Mouse (Mus musculus): ENCODE data around the gene Cplane1.
A peak's percentile ranks its signal among the peaks of the same experiment; 100 is the strongest.
"Not testable (repeated sequence)": the region's sequence is repeated elsewhere in the genome, so short reads cannot be mapped to it uniquely, and the experiment has no call there.

Cplane1 gene

DNA sequence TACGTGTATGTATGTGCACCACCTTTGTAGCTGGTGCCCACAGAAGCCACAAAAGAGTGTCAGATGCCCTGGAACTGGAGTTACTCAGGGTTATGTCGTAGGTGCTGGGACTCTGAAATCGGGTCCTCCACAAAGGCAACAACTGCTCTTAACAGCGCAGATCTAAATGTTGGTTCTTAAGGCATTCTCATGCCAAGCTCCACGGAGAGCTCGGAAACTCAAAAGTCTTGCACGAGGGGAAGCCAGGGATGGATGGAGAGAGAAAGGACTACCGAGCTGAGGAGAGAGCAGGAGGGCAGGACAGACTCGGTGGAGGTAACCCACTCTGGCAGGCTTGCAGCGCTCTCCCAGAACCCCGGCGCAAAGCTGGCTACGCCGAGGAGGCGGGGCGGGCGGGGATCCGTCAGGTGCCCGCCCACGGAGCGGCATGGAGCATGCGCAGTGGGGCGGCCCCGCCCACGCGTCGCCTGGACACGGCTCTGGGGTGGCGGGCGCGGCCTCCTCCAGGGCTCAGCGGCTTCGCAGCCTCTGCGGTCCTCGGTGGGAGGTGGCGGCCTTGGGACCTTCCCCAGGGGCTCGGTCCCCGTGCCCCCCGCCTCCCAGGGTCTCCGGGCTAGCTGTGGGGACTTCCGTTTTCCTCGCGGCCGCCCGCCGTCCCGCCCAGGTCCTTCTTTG lies at the start of gene Cplane1:
Gene Cplane1 (plus strand): TSS at position 516 of the 675 bp plus-strand sequence.
- peak; percentile 94 for DNase-seq (ENCODE audit: low read depth, low spot score)

DNA sequence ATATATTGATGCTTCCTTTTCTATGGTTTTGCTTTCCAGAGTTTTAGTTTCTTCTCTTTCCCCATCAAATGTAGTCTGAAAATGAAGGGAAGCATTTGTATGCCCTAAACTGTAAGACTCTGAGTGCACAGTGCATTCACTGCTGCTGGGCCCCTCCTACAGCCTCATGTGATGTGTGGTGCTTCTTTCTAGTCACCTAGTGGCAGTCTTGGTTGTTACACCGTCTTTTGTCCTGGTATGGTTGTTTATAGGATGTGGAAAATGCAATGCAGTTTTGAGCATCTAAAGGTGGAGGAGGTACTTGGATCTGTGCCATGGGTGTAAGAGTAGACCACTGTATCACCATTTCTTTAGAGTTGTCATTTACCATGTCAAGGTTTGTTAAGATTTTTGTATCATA lies 39.6 kb upstream of the Cplane1 start:
- peak; percentile 16 for DNase-seq (ENCODE audit: low read depth, low spot score)

GRCm38 (mm10) chr15:8131268-8131667 lies 37.6 kb upstream of the Cplane1 start:
- DNase-seq (ENCODE audit: low read depth, low spot score), result no peak

DNA sequence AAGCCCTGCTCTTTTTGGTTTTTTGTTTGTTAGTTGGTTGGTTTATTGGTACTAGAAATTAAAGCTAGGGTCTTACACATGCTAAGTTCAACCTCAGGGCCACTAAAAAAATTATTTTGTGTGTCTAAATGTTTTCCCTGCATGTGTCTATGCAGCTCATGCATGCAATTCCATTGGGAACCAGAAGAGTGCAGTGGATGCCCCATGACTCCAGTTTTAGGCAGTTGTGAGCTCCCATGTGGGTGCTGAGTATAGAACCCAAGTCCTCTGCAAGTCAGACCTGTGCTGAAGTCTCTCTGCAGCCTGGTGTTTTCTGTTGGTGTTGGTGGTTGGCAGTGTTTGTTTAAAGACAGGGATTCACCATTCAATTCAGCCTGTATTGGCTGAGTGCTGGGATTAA lies 37.1 kb upstream of the Cplane1 start:
- no peak for DNase-seq (ENCODE audit: low read depth, low spot score)

- peak; percentile 12 for DNase-seq (ENCODE audit: low read depth, low spot score)
These were observed 33.3 kb upstream of the Cplane1 start for GRCm38 (mm10) chr15:8135606-8136005.

GRCm38 (mm10) chr15:8161841-8162240 lies 7.1 kb upstream of the Cplane1 start:
- no peak for DNase-seq (ENCODE audit: low read depth, low spot score)

- no peak for DNase-seq (ENCODE audit: low read depth, low spot score)
These were observed 400 bp downstream of the Cplane1 start for GRCm38 (mm10) chr15:8169266-8169746.

- no peak for DNase-seq (ENCODE audit: low read depth, low spot score)
These were observed 20.7 kb downstream of the Cplane1 start for GRCm38 (mm10) chr15:8189563-8189962.

DNA sequence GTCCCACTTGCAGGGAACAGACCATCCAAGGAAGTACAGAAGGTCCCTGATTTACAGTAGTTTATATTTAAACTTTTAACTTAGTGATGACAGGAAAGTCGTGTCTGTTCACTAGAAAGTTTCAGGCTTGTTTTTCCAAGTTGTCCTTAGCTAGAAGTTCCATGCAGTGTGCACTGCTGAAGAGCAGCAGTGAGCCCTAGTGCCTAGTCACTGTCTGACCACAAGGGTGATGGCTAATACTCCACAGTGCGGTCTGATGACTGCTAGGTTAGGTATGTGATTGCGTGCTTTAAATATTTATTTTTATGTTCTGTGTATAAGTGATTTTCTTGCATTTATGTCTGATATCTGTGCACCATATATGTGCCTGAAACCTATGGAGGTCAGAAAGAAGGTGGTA lies 21.5 kb downstream of the Cplane1 start:
- no peak for DNase-seq (ENCODE audit: low read depth, low spot score)

- peak; percentile 45 for DNase-seq (ENCODE audit: low read depth, low spot score)
These were observed 31.4 kb downstream of the Cplane1 start for GRCm38 (mm10) chr15:8200317-8200716.

DNA sequence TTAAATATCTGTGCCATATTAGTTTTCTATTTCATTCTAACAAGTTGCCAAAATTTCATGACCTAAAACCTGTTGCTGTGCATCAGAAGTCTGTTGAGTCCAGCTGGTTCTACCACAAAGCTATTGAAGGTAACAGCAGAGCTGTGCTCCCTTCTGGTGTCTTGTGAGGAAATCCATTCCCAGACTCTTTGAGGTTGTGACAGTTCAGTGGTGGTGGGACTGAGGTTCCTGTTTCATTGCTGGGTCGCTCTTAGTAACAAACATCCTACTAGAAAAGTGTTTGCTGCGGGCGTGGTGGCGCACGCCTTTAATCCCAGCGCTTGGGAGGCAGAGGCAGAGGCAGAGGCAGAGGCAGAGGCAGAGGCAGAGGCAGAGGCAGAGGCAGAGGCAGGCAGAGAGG lies 39.5 kb downstream of the Cplane1 start:
- DNase-seq (ENCODE audit: low read depth, low spot score), result peak; percentile 64

DNA sequence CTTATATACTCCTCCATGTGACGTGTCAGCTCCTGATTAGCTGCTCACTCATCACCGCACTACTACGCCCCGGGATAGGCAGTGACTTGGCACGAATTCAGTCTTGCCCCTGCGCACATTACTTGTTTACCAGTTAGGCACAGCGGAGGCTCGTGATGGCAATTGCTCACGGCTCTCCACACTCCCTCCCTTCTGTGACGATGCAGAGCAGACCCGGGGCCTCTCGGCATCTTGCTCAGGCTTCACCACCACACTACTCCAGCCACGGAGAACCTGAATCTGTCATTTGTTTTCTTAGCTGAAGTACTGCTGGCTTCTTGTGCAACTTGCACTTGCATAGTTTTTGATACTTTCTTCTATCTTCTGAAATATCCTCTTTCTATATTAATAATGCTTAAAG lies 45.9 kb downstream of the Cplane1 start:
- no peak for DNase-seq (ENCODE audit: low read depth, low spot score)

- not testable (repeated sequence) for DNase-seq (ENCODE audit: low read depth, low spot score)
These were observed 65.3 kb downstream of the Cplane1 start for GRCm38 (mm10) chr15:8234167-8234566.

- DNase-seq (ENCODE audit: low read depth, low spot score), result no peak
These were observed 97.0 kb downstream of the Cplane1 start for GRCm38 (mm10) chr15:8265946-8266345.

GRCm38 (mm10) chr15:8267211-8267610 lies 98.3 kb downstream of the Cplane1 start:
- no peak for DNase-seq (ENCODE audit: low read depth, low spot score)

DNA sequence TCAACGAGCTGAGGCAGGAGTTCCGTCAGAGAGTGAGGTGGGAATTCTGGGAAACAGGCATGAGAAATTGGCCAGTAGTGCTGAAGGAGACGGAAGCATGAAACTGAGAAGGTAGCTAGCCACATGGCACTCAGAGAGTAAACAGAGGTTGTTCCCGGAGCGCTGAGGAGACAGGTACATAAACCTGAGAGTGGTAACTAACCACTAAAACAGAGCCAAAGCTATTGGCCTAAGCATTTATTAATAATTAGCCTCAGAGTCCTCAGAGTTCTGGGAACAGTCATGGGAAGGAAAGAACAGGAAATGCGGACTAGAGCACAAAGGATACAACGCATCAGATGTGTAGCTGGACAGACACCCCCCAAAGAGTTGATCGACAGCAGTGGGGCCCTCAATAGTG lies 99.3 kb downstream of the Cplane1 start:
- DNase-seq (ENCODE audit: low read depth, low spot score), result no peak

DNA sequence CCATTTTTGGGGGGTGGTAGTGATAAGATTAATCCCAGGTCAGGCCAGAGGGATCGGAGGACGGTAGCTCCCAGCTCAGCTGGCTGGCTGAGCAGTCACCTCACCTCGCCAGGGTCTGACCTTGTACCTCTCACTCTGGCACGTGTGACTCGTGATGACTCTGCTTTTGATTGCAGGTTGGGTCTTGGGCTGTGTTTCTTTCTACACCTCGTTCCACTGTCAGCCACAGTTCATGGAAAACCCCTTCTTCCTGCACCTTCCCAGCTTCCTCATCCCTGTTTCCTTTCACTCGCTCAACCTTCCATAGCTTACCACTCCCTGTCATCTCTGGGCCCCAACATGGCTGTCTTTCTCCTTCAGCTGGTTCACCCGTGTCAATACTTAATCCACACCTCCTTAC lies 103.0 kb downstream of the Cplane1 start:
- DNase-seq (ENCODE audit: low read depth, low spot score), result no peak

GRCm38 (mm10) chr15:8277916-8278315 lies 109.0 kb downstream of the Cplane1 start:
- DNase-seq (ENCODE audit: low read depth, low spot score), result not testable (repeated sequence)

GRCm38 (mm10) chr15:8279320-8279779 lies 110.4 kb downstream of the Cplane1 start:
- DNase-seq (ENCODE audit: low read depth, low spot score), result peak; percentile 81

DNA sequence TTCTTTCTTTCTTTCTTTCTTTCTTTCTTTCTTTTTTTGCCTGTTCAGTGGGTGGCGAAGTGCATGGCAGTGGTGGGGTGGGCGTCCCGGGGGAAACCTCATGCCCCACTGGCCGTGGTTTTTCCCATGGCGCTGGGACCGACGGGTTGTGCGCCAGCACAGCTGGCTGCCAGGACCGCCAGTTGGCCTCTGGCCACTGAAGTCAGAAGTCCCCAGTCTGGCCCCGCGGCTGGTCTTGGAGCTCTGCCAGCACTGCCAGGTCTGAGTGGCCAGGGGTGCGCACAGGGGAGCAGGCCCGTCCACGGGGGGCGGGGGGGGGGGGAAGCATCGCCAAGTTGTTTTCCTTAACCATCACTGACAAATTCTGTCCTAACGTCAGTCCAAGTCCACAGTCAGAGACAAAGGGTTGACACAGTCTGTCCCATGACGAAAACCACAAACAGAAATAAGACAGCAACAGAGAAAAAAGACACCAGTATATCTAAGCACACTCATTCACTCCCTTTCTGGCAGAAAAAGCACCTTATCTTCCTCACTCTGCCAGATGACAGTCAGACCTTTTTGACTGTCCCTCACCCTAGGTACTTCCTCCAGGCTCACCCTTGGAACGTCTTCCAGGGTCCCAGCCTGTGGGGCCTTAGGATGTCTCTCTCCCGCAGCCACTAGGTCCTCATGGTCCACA lies 111.2 kb downstream of the Cplane1 start:
- peak; percentile 58 for DNase-seq (ENCODE audit: low read depth, low spot score)

GRCm38 (mm10) chr15:8281701-8282100 lies 112.8 kb downstream of the Cplane1 start:
- DNase-seq (ENCODE audit: low read depth, low spot score), result no peak

- DNase-seq (ENCODE audit: low read depth, low spot score), result no peak
These were observed 113.2 kb downstream of the Cplane1 start for GRCm38 (mm10) chr15:8282155-8282554.

GRCm38 (mm10) chr15:8291251-8291650 lies 122.3 kb downstream of the Cplane1 start:
- no peak for DNase-seq (ENCODE audit: low read depth, low spot score)
